Mouse (Mus musculus) midbrain, embryonic 10.5 days (tissue): ENCODE measurements around the gene Gm7030. TPM values are rescaled to one million over a fixed set of nuclear protein-coding genes. Genes with fewer than 3 reads are reported as not detected.
A peak's percentile ranks its signal among the peaks of the same experiment; 100 is the strongest.
"Not testable (repeated sequence)": the region's sequence is repeated elsewhere in the genome, so short reads cannot be mapped to it uniquely, and the experiment has no call there.

Experiments
- DNase-seq: peaks from one replicate; pipeline ENCODE4 v3.0.0-alpha.2; 2017; ENCODE audit warnings: low spot score
- H3K27ac ChIP-seq: fragments of 300-500 bp; sonication (generic); replicated peaks from 2 replicates; pipeline ENCODE4 v1.5.1; 2016; ENCODE audit warnings: mild to moderate bottlenecking
- H3K27me3 ChIP-seq: fragments of 300-500 bp; sonication (generic); 2 replicates; pipeline ENCODE4 v1.6.1; 2016; ENCODE audit warnings: low read depth, mild to moderate bottlenecking; ENCODE audit not compliant: poor library complexity, severe bottlenecking
- H3K36me3 ChIP-seq: fragments of 300-500 bp; sonication (generic); 2 replicates; pipeline ENCODE4 v1.6.1; 2016; ENCODE audit warnings: mild to moderate bottlenecking, moderate library complexity
- H3K4me1 ChIP-seq: fragments of 300-500 bp; sonication (generic); 2 replicates; pipeline ENCODE4 v1.6.1; 2016
- H3K4me3 ChIP-seq: fragments of 300-500 bp; sonication (generic); 2 replicates; pipeline ENCODE4 v1.5.1; 2016; ENCODE audit warnings: mild to moderate bottlenecking, moderate library complexity
- H3K9me3 ChIP-seq: fragments of 300-500 bp; sonication (generic); replicated peaks from 2 replicates; pipeline ENCODE4 v1.6.1; 2016; ENCODE audit warnings: mild to moderate bottlenecking
- WGBS: fragments of 180-500 bp; shearing (Covaris S2); methylation state at CpG from one replicate; pipeline ENCODE4 v1.1.7; 2016; 5-methylcytosine and 5-hydroxymethylcytosine counted together
- polyA plus RNA-seq: library from polyadenylated mRNA; unstranded; fragments of >200 nt; fragmentation: Nextera tagmentation; extraction: Ambion mirVana; gene quantifications from 2 replicates; pipeline ENCODE4 v1.2.1, GENCODE M21; 2016

Gm7030 gene
- polyA plus RNA-seq, 1 experiment from 2014 or later, result not detected

- WGBS, result 10% methylated on average over 8 of the region's 8 CpGs
- Histone ChIP-seq H3K4me3 (peak within 1 kb of the TSS; percentile 9; the same call in 1 of the 2 replicates), H3K27me3 (peaks cover 47% of the 10 kb centered on the region)
- H3K4me1 ChIP-seq, DNase-seq, H3K27ac ChIP-seq, H3K36me3 ChIP-seq, H3K9me3 ChIP-seq: not testable (repeated sequence)
These were observed 7.7 kb downstream of the Gm7030 start, which contains the start of gene Gm19684 for GRCm38 (mm10) chr17:36121352-36122020. Gm19684 (plus strand) TSS chr17:36121678.

- H3K9me3 ChIP-seq, DNase-seq, H3K27ac ChIP-seq, H3K4me1 ChIP-seq, H3K36me3 ChIP-seq, H3K4me3 ChIP-seq: not testable (repeated sequence)
- WGBS, result 20% methylated on average over 18 of the region's 18 CpGs
- peaks cover 47% of the 10 kb centered on the region for H3K27me3 ChIP-seq
These were observed 8.4 kb downstream of the Gm7030 start for GRCm38 (mm10) chr17:36120839-36121238.

- not testable (repeated sequence) for H3K4me1 ChIP-seq, DNase-seq, H3K36me3 ChIP-seq, H3K4me3 ChIP-seq, H3K27ac ChIP-seq, H3K9me3 ChIP-seq
- WGBS, result 19% methylated on average over 3 of the region's 3 CpGs
- H3K27me3 ChIP-seq, result peaks cover 39% of the 10 kb centered on the region
These were observed 12.7 kb downstream of the Gm7030 start for GRCm38 (mm10) chr17:36116545-36116944.

GRCm38 (mm10) chr17:36113979-36114593 is 15.1 kb downstream of the Gm7030 start:
- H3K9me3 ChIP-seq, H3K36me3 ChIP-seq, H3K4me1 ChIP-seq, H3K27ac ChIP-seq, H3K4me3 ChIP-seq: not testable (repeated sequence)
- peak; percentile 52 for DNase-seq
- WGBS, result 22% methylated on average over 6 of the region's 6 CpGs
- H3K27me3 ChIP-seq, result peaks cover 39% of the 10 kb centered on the region

- not testable (repeated sequence) for H3K36me3 ChIP-seq, H3K27ac ChIP-seq, H3K9me3 ChIP-seq
- peaks cover 16% of the 10 kb centered on the region for H3K4me1 ChIP-seq
- H3K27me3 ChIP-seq, result peaks cover 43% of the 10 kb centered on the region
- WGBS, result 3% methylated on average over 10 of the region's 10 CpGs
- H3K4me3 ChIP-seq, result peak overlapping the region; percentile 58
- DNase-seq, result peak; percentile 33
These were observed 17.7 kb downstream of the Gm7030 start for GRCm38 (mm10) chr17:36111510-36111868.

- WGBS, result under 1% methylated on average over 57 of the region's 57 CpGs
- peaks cover 16% of the 10 kb centered on the region for H3K4me1 ChIP-seq
- H3K4me3 ChIP-seq, result peak overlapping the region; percentile 58
- H3K27me3 ChIP-seq, result peaks cover 43% of the 10 kb centered on the region
- DNase-seq, result peak; percentile 36
- H3K27ac ChIP-seq, H3K36me3 ChIP-seq, H3K9me3 ChIP-seq: not testable (repeated sequence)
These were observed 18.4 kb downstream of the Gm7030 start for GRCm38 (mm10) chr17:36110641-36111509.

GRCm38 (mm10) chr17:36110129-36110528 is 19.1 kb downstream of the Gm7030 start:
- not testable (repeated sequence) for H3K27ac ChIP-seq, H3K36me3 ChIP-seq, DNase-seq, H3K4me3 ChIP-seq, H3K9me3 ChIP-seq
- H3K27me3 ChIP-seq, result peaks cover 43% of the 10 kb centered on the region
- 55% methylated on average over 3 of the region's 3 CpGs for WGBS
- H3K4me1 ChIP-seq, result peaks cover 16% of the 10 kb centered on the region

GRCm38 (mm10) chr17:36102091-36102490 is 27.1 kb downstream of the Gm7030 start:
- not testable (repeated sequence) for H3K4me3 ChIP-seq, H3K27ac ChIP-seq, H3K4me1 ChIP-seq, H3K27me3 ChIP-seq, H3K9me3 ChIP-seq, DNase-seq, H3K36me3 ChIP-seq
- WGBS, result 93% methylated on average over 12 of the region's 12 CpGs

- not testable (repeated sequence) for H3K4me3 ChIP-seq
- WGBS, result 48% methylated on average over 2 of the region's 2 CpGs
These were observed 29.6 kb downstream of the Gm7030 start for GRCm38 (mm10) chr17:36099603-36100002.

GRCm38 (mm10) chr17:36093936-36094335 is 35.3 kb downstream of the Gm7030 start:
- WGBS, result 25% methylated on average over 3 of the region's 3 CpGs
- Histone ChIP-seq H3K9me3 (no peaks in the 10 kb centered on the region), H3K36me3 (no peaks in the 10 kb centered on the region), H3K27me3 (no peaks in the 10 kb centered on the region), H3K4me1 (0 out of 2 replicates have a peak, but pooled peaks cover 3% of the 10 kb centered on the region), H3K4me3 (no peak overlapping the region), H3K27ac (no peak overlapping the region)
- no peak for DNase-seq

More at GRCm38 (mm10) chr17:36099603-36100002, 29.6 kb downstream of the Gm7030 start:
- not testable (repeated sequence) for H3K9me3 ChIP-seq, H3K36me3 ChIP-seq, H3K27ac ChIP-seq, H3K4me1 ChIP-seq, H3K27me3 ChIP-seq
- DNase-seq, result peak; percentile 2

GRCm38 (mm10) chr17:36092520-36092919 is 36.7 kb downstream of the Gm7030 start:
- not testable (repeated sequence) for H3K27ac ChIP-seq, H3K27me3 ChIP-seq, H3K4me3 ChIP-seq, H3K4me1 ChIP-seq, H3K36me3 ChIP-seq, H3K9me3 ChIP-seq, DNase-seq

GRCm38 (mm10) chr17:36091933-36092332 is 37.3 kb downstream of the Gm7030 start:
- not testable (repeated sequence) for H3K36me3 ChIP-seq, DNase-seq

GRCm38 (mm10) chr17:36085976-36086375 is 43.2 kb downstream of the Gm7030 start:
- Histone ChIP-seq H3K4me1 (peaks cover 18% of the 10 kb centered on the region), H3K27me3 (peaks cover 41% of the 10 kb centered on the region)
- peak; percentile 4 for DNase-seq
- 70% methylated on average over 1 of the region's 1 CpGs for WGBS
- not testable (repeated sequence) for H3K4me3 ChIP-seq, H3K36me3 ChIP-seq, H3K9me3 ChIP-seq, H3K27ac ChIP-seq

More at GRCm38 (mm10) chr17:36091933-36092332, 37.3 kb downstream of the Gm7030 start:
- not testable (repeated sequence) for H3K27ac ChIP-seq, H3K4me3 ChIP-seq, H3K9me3 ChIP-seq, H3K27me3 ChIP-seq, H3K4me1 ChIP-seq
- no CpG with 5 or more reads among the region's 2 CpGs for WGBS
